Mouse (Mus musculus): ENCODE measurements around the gene Tjp3.

Gene Tjp3

GRCm38 (mm10) chr10:81319330-81319699, 27.9 kb upstream of the Tjp3 start:
- DNase-seq (ENCODE audit: low spot score in 2 of 2): no peak

GRCm38 (mm10) chr10:81318589-81319329, 27.4 kb upstream of the Tjp3 start:
- no peak for DNase-seq (ENCODE audit: low spot score in 2 of 2)

GRCm38 (mm10) chr10:81317273-81317672, 25.9 kb upstream of the Tjp3 start:
- DNase-seq (ENCODE audit: low spot score in 2 of 2): no peak

- DNase-seq (ENCODE audit: low spot score in 2 of 2): no peak
These were observed 25.1 kb upstream of the Tjp3 start for GRCm38 (mm10) chr10:81316338-81317060.

- DNase-seq (ENCODE audit: low spot score in 2 of 2): no peak
These were observed 24.2 kb upstream of the Tjp3 start for GRCm38 (mm10) chr10:81315587-81315986.

- no peak for DNase-seq (ENCODE audit: low spot score in 2 of 2)
These were observed 22.8 kb upstream of the Tjp3 start for GRCm38 (mm10) chr10:81314201-81314600.

- no peak for DNase-seq (ENCODE audit: low spot score in 2 of 2)
These were observed 22.2 kb upstream of the Tjp3 start for GRCm38 (mm10) chr10:81313581-81313980.

GRCm38 (mm10) chr10:81309571-81309970, 18.2 kb upstream of the Tjp3 start:
- DNase-seq (ENCODE audit: low spot score in 2 of 2): no peak

GRCm38 (mm10) chr10:81306837-81307682, 15.7 kb upstream of the Tjp3 start:
- DNase-seq (ENCODE audit: low spot score in 2 of 2): no peak

- no peak for DNase-seq (ENCODE audit: low spot score in 2 of 2)
These were observed 14.8 kb upstream of the Tjp3 start for GRCm38 (mm10) chr10:81306173-81306668.

- no peak for DNase-seq (ENCODE audit: low spot score in 2 of 2)
These were observed 14.3 kb upstream of the Tjp3 start for GRCm38 (mm10) chr10:81305663-81306062.

GRCm38 (mm10) chr10:81304597-81305238, 13.3 kb upstream of the Tjp3 start:
- DNase-seq (ENCODE audit: low spot score in 2 of 2): no peak

GRCm38 (mm10) chr10:81303761-81304160, 12.4 kb upstream of the Tjp3 start:
- no peak for DNase-seq (ENCODE audit: low spot score in 2 of 2)

GRCm38 (mm10) chr10:81303258-81303657, 11.9 kb upstream of the Tjp3 start:
- no peak for DNase-seq (ENCODE audit: low spot score in 2 of 2)

GRCm38 (mm10) chr10:81302781-81303218, 11.4 kb upstream of the Tjp3 start:
- peak in 1 of 2 experiments; percentile 63 for DNase-seq (ENCODE audit: low spot score in 2 of 2)

- DNase-seq (ENCODE audit: low spot score in 2 of 2): no peak
These were observed 10.9 kb upstream of the Tjp3 start for GRCm38 (mm10) chr10:81302288-81302687.

GRCm38 (mm10) chr10:81301321-81301720, 9.9 kb upstream of the Tjp3 start:
- DNase-seq (ENCODE audit: low spot score in 2 of 2): no peak

- no peak for DNase-seq (ENCODE audit: low spot score in 2 of 2)
These were observed 9.0 kb upstream of the Tjp3 start for GRCm38 (mm10) chr10:81300352-81300907.

GRCm38 (mm10) chr10:81299585-81300351, 8.4 kb upstream of the Tjp3 start:
- no peak for DNase-seq (ENCODE audit: low spot score in 2 of 2)

- DNase-seq (ENCODE audit: low spot score in 2 of 2): no peak
These were observed 7.2 kb upstream of the Tjp3 start for GRCm38 (mm10) chr10:81298369-81299100.

All from frontal cortex, postnatal 25 days (tissue).